ENCODE assay signal across 8 mouse cellular contexts in the genomic region with DNA sequence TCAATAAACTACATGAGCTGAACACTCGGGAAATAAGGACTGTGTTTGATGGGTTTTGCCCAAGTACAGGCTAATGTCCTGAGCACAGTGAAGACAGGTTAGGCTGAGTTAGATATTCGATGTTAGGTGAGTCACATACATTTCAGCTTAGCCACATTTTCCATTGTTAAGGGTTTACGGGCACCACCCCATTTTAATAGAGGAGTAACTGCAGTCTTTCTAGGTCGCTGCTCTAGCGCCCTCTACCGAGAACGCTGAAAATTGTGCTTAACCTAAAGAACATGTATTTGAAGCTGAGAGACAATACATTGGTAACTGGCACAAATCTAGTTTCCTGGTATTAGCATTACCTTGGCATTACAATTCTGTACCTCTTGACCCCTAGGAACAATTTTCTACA.
DNase-seq lines count a peak whose midpoint lies in the region; ATAC-seq and TF ChIP-seq lines count a peak whose summit lies in the region.

No protein-coding gene starts in this region.

- WGBS in forebrain, postnatal 0 days: 33% methylated on average over 7 of the region's 7 CpGs
- 37% methylated on average over 7 of the region's 7 CpGs for WGBS in forebrain, embryonic 10.5 days
- 25% methylated on average over 7 of the region's 7 CpGs for WGBS in lung, adult 2 months

- ATAC-seq in forebrain, postnatal 0 days: peak; percentile 40

- H3K9me3 ChIP-seq in forebrain, postnatal 0 days (ENCODE audit: low read length): no peaks in the 10 kb centered on the region
- no peaks in the 10 kb centered on the region for H3K9me3 ChIP-seq in forebrain, embryonic 10.5 days

- H3K4me3 ChIP-seq in forebrain, postnatal 0 days (ENCODE audit: low read depth, low read length): no peak overlapping the region
- H3K4me3 ChIP-seq in forebrain, embryonic 10.5 days: no peak overlapping the region
- H3K4me3 ChIP-seq in lung, adult 2 months (replicated peaks; ENCODE audit: extremely low read depth, low read depth, low read length): no peak overlapping the region

- H3K27ac ChIP-seq in forebrain, postnatal 0 days (ENCODE audit: low read depth, low read length): no peak overlapping the region
- H3K27ac ChIP-seq in forebrain, embryonic 10.5 days: no peak overlapping the region

- no peak overlapping the region for H3K4me2 ChIP-seq in forebrain, postnatal 0 days (ENCODE audit: low read depth)

- H3K27me3 ChIP-seq in forebrain, postnatal 0 days (ENCODE audit: insufficient read depth, low read length): no peaks in the 10 kb centered on the region
- H3K27me3 ChIP-seq in forebrain, embryonic 10.5 days (ENCODE audit: poor library complexity, severe bottlenecking): no peaks in the 10 kb centered on the region

- H3K4me1 ChIP-seq in forebrain, postnatal 0 days (ENCODE audit: insufficient read depth): no peaks in the 10 kb centered on the region
- no peaks in the 10 kb centered on the region for H3K4me1 ChIP-seq in forebrain, embryonic 10.5 days
- peaks cover 3% of the 10 kb centered on the region; the same call in 1 of the 2 replicates for H3K4me1 ChIP-seq in lung, adult 2 months (ENCODE audit: control insufficient read depth, insufficient read depth, low read length)

- H3K36me3 ChIP-seq in forebrain, postnatal 0 days (ENCODE audit: insufficient read depth): no peaks in the 10 kb centered on the region
- H3K36me3 ChIP-seq in forebrain, embryonic 10.5 days (replicated peaks): peaks cover 29% of the 10 kb centered on the region

- TF ChIP-seq POLR2A in lung, adult 2 months (IDR thresholded peaks at IDR 0.05; ENCODE audit: borderline replicate concordance, extremely low read depth, low read depth, low read length): no peak

- DNase-seq in forebrain, postnatal 0 days: peak; percentile 70
- DNase-seq in forebrain, embryonic 10.5 days (ENCODE audit: extremely low spot score, low spot score): no peak
- DNase-seq in lung, adult 2 months: no peak
- DNase-seq in lung, postnatal 25 days (ENCODE audit: low spot score): no peak
- DNase-seq in R1 (ENCODE audit: low read depth, low spot score): peak; percentile 84
- peak; percentile 54 for DNase-seq in lung, postnatal 14 days
- no peak for DNase-seq in gastrocnemius, adult 18-20 months (ENCODE audit: low spot score)
- no peak for DNase-seq in frontal cortex, adult 2 months (ENCODE audit: extremely low spot score in 1 of 2, low spot score in 1 of 2)

- peak; percentile 64 for TF ChIP-seq CTCF in forebrain, postnatal 0 days (IDR thresholded peaks at IDR 0.05; ENCODE audit: low read depth)
- TF ChIP-seq CTCF in lung, adult 2 months (IDR thresholded peaks at IDR 0.05; ENCODE audit: insufficient read depth, low read length): peak; percentile 26; the same call in 1 of the 2 replicates

- H3K9ac ChIP-seq in forebrain, postnatal 0 days: no peak overlapping the region

Comparison
In these comparisons a context has a peak if more than half of its experiments do, and no peak if none do; other contexts are left out.
1. DNase-seq: peak in forebrain, postnatal 0 days (single experiment), R1 (single experiment) and lung, postnatal 14 days (single experiment); none in forebrain, embryonic 10.5 days (single experiment), lung, adult 2 months (single experiment), lung, postnatal 25 days (single experiment), gastrocnemius, adult 18-20 months (single experiment) and frontal cortex, adult 2 months (0 of 2).